Mouse (Mus musculus): Measurements from ENCODE around the gene Plekhs1.

GRCm38 (mm10) chr19:56459154-56460050, 2.0 kb upstream of the Plekhs1 start:
- TF ChIP-seq CTCF (IDR thresholded peaks at IDR 0.05; ENCODE audit: extremely low read depth, insufficient read depth, low read length) (no peak), POLR2A (IDR thresholded peaks at IDR 0.05; ENCODE audit: extremely low read depth, insufficient read depth, low read length) (no peak)
